Mouse (Mus musculus) C2C12 (cell line): Measurements from ENCODE around the gene Slc25a31.

Source experiments
- CTCF ChIP-seq: IDR thresholded peaks from one replicate; pipeline ENCODE4 v1.5.1; 2011; ENCODE audit not compliant: control insufficient read depth, insufficient read depth, insufficient read length
- FOSL1 ChIP-seq: IDR thresholded peaks from one replicate; pipeline ENCODE4 v1.8.0; 2011; ENCODE audit warnings: mild to moderate bottlenecking, low read length; ENCODE audit not compliant: poor library complexity, insufficient read depth, severe bottlenecking
- MAX ChIP-seq: IDR thresholded peaks from one replicate; pipeline ENCODE4 v1.6.1; 2011; ENCODE audit warnings: mild to moderate bottlenecking, control low read depth
- MYOG ChIP-seq: IDR thresholded peaks from one replicate; pipeline ENCODE4 v1.6.1; 2011; ENCODE audit not compliant: control insufficient read depth, insufficient read length; ENCODE audit errors: extremely low read depth
- USF1 ChIP-seq: IDR thresholded peaks from one replicate; pipeline ENCODE4 v1.6.1; 2011; ENCODE audit warnings: low read depth, mild to moderate bottlenecking, control low read depth, moderate library complexity

- TF ChIP-seq USF1 (no peak), CTCF (no peak), FOSL1 (no peak), MYOG (no peak), MAX (no peak)
Observed at GRCm38 (mm10) chr3:40738381-40738912, 29.8 kb downstream of the Slc25a31 start.
